Mouse (Mus musculus): ENCODE data around the gene Col16a1. TPM values are rescaled to one million over a fixed set of nuclear protein-coding genes. Genes with fewer than 3 reads are reported as not detected.
A peak's percentile ranks its signal among the peaks of the same experiment; 100 is the strongest.

The Col16a1 gene
- polyA plus RNA-seq (2012; rRNA removed), result 9.0 and 10.3 TPM in 2 replicates

DNA sequence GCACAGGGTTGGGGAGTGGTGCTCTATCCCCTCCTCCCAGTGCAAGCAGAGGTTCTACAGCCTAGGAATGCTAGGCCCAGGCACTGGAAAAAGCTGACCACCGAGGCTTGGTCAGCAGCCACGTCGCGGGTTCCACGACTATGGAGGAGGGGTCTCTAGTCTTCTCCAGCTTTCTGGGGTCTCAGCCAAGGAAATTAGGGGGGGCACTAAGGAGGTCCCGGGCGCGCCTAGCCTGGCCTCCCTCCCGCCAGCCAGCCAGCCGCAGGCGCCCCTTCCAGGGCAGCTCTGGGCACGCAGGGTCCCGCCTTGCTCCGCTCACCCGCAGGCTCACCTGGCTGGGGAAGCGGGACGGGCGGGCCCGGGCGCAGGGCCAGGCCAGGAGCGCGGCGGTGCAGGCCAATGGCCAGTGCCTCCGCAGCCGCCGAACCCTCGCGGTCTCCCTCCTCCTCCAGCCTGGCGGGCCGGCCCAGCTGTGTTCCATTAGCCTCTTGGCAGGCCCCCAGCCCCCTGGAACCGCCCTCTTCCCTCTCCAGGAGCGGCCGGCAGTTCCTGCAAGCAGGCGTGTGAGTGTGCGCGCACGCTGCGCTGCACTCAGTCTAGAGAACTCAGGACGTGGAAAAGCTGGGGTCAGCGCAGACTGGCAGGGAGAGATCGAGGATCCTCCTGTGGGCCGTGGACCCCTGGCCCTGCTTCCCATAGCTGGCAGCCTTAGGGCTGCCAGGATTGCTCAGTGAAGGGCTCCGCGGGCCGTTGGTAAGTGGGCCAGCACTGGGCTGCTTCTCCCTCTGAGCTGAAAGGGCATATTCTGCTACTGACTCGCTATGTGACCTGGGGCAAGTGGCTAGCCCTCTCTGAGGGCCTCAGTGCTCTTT is at the start of gene Col16a1:
Gene Col16a1 (plus strand): TSS at position 510 of the 872 bp plus-strand sequence.
- WGBS, result 9% methylated on average over 45 of the region's 46 CpGs
- DNase-seq (ENCODE audit: low read depth in 1 of 2, low spot score in 2 of 2), result peak in 1 of 2 experiments; percentile 17
- H3K27ac ChIP-seq (ENCODE audit: insufficient read depth, low read length), result peak within 1 kb of the TSS; percentile 49; the same call in 1 of the 2 replicates

GRCm38 (mm10) chr4:129998124-129998523 is 49.5 kb upstream of the Col16a1 start:
- no peaks in the 10 kb centered on the region for H3K4me1 ChIP-seq (ENCODE audit: control insufficient read depth, insufficient read depth, insufficient read length)
- no peaks in the 10 kb centered on the region for H3K27me3 ChIP-seq (ENCODE audit: control insufficient read depth, insufficient read depth, low read length)
- H3K27ac ChIP-seq (ENCODE audit: insufficient read depth, low read length), result no peak overlapping the region
- 67% methylated on average over 11 of the region's 11 CpGs for WGBS
- no peaks in the 10 kb centered on the region for H3K36me3 ChIP-seq (ENCODE audit: control insufficient read depth, insufficient read depth, low read length)
- H3K4me3 ChIP-seq (ENCODE audit: extremely low read depth, insufficient read depth, insufficient read length), result no peak overlapping the region
- no peak for TF ChIP-seq POLR2A (IDR thresholded peaks at IDR 0.05; ENCODE audit: low read depth, low read length)
- no peak for TF ChIP-seq CTCF (IDR thresholded peaks at IDR 0.05; ENCODE audit: extremely low read depth, insufficient read depth, insufficient read length, insufficient replicate concordance)
- DNase-seq (ENCODE audit: low read depth in 1 of 2, low spot score in 2 of 2), result no peak

More for the DNA sequence above, at the start of gene Col16a1:
- TF ChIP-seq CTCF (IDR thresholded peaks at IDR 0.05; ENCODE audit: extremely low read depth, insufficient read depth, insufficient read length, insufficient replicate concordance) (no peak), POLR2A (IDR thresholded peaks at IDR 0.05; ENCODE audit: low read depth, low read length) (no peak)
- H3K36me3 ChIP-seq (ENCODE audit: control insufficient read depth, insufficient read depth, low read length), result no peaks in the 10 kb centered on the region
- H3K4me1 ChIP-seq (ENCODE audit: control insufficient read depth, insufficient read depth, insufficient read length), result peaks cover 3% of the 10 kb centered on the region; the same call in 1 of the 2 replicates
- peaks cover 3% of the 10 kb centered on the region; the same call in 1 of the 2 replicates for H3K27me3 ChIP-seq (ENCODE audit: control insufficient read depth, insufficient read depth, low read length)
- H3K4me3 ChIP-seq (ENCODE audit: extremely low read depth, insufficient read depth, insufficient read length), result peak within 1 kb of the TSS; percentile 27; the same call in 1 of the 2 replicates

DNA sequence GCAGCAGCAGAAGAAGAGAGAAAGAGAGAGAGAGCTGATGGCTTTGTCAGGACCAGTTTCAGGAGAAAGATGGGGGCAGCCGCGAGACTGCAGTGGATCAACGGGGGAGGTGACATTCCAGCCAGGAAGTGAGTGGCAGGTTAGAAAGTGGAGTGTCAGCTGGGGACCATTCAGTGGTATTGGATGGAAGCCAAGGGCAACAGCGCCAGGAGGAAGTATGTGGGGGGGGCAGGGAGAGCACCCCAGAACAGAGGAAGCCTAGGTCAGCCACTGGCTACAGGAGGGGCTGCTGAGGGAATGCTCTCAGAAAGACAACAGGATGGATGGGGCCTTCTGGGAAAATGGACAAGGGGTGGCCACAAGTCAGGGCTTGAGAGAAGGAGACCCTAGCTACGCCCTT is 45.9 kb upstream of the Col16a1 start:
- Histone ChIP-seq H3K27ac (ENCODE audit: insufficient read depth, low read length) (no peak overlapping the region), H3K27me3 (ENCODE audit: control insufficient read depth, insufficient read depth, low read length) (peaks cover 1% of the 10 kb centered on the region; the same call in 1 of the 2 replicates), H3K4me3 (ENCODE audit: extremely low read depth, insufficient read depth, insufficient read length) (no peak overlapping the region), H3K36me3 (ENCODE audit: control insufficient read depth, insufficient read depth, low read length) (no peaks in the 10 kb centered on the region), H3K4me1 (ENCODE audit: control insufficient read depth, insufficient read depth, insufficient read length) (peaks cover 3% of the 10 kb centered on the region; the same call in 1 of the 2 replicates)
- TF ChIP-seq POLR2A (IDR thresholded peaks at IDR 0.05; ENCODE audit: low read depth, low read length) (no peak), CTCF (IDR thresholded peaks at IDR 0.05; ENCODE audit: extremely low read depth, insufficient read depth, insufficient read length, insufficient replicate concordance) (no peak)
- DNase-seq (ENCODE audit: low read depth in 1 of 2, low spot score in 2 of 2), result no peak
- WGBS, result 14% methylated on average over 5 of the region's 5 CpGs

GRCm38 (mm10) chr4:130002157-130002556 is 45.5 kb upstream of the Col16a1 start:
- H3K4me3 ChIP-seq (ENCODE audit: extremely low read depth, insufficient read depth, insufficient read length), result no peak overlapping the region
- no peak for TF ChIP-seq POLR2A (IDR thresholded peaks at IDR 0.05; ENCODE audit: low read depth, low read length)
- no peak for TF ChIP-seq CTCF (IDR thresholded peaks at IDR 0.05; ENCODE audit: extremely low read depth, insufficient read depth, insufficient read length, insufficient replicate concordance)
- peaks cover 4% of the 10 kb centered on the region; the same call in 1 of the 2 replicates for H3K4me1 ChIP-seq (ENCODE audit: control insufficient read depth, insufficient read depth, insufficient read length)
- no peak for DNase-seq (ENCODE audit: low read depth in 1 of 2, low spot score in 2 of 2)
- H3K27me3 ChIP-seq (ENCODE audit: control insufficient read depth, insufficient read depth, low read length), result peaks cover 1% of the 10 kb centered on the region; the same call in 1 of the 2 replicates
- no peaks in the 10 kb centered on the region for H3K36me3 ChIP-seq (ENCODE audit: control insufficient read depth, insufficient read depth, low read length)
- no peak overlapping the region for H3K27ac ChIP-seq (ENCODE audit: insufficient read depth, low read length)
- WGBS, result 68% methylated on average over 10 of the region's 10 CpGs

- peaks cover 1% of the 10 kb centered on the region for H3K27me3 ChIP-seq (ENCODE audit: control insufficient read depth, insufficient read depth, low read length)
- H3K4me1 ChIP-seq (ENCODE audit: control insufficient read depth, insufficient read depth, insufficient read length), result peaks cover 4% of the 10 kb centered on the region; the same call in 1 of the 2 replicates
- DNase-seq (ENCODE audit: low read depth in 1 of 2, low spot score in 2 of 2), result no peak
- no peak overlapping the region for H3K4me3 ChIP-seq (ENCODE audit: extremely low read depth, insufficient read depth, insufficient read length)
- H3K27ac ChIP-seq (ENCODE audit: insufficient read depth, low read length), result no peak overlapping the region
- TF ChIP-seq POLR2A (IDR thresholded peaks at IDR 0.05; ENCODE audit: low read depth, low read length) (no peak), CTCF (IDR thresholded peaks at IDR 0.05; ENCODE audit: extremely low read depth, insufficient read depth, insufficient read length, insufficient replicate concordance) (no peak)
- no peaks in the 10 kb centered on the region for H3K36me3 ChIP-seq (ENCODE audit: control insufficient read depth, insufficient read depth, low read length)
- WGBS, result 70% methylated on average over 9 of the region's 9 CpGs
These were observed 42.0 kb upstream of the Col16a1 start for GRCm38 (mm10) chr4:130005593-130005992.

DNA sequence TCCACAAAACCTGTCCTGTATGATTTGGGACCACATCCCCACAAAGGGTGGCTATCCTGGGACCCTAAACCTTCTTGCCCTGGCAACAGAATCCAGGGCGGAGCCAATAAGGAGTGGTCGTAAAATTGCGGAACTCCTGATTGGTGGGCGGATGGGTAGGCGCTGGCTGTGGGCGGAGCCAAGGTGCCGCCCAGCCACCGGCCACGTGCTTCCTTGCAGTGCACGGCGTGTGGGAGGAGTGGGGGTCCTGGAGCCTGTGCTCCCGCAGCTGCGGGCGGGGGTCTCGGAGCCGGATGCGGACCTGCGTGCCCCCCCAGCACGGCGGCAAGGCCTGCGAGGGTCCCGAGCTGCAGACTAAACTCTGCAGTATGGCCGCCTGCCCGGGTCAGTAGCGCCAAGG is 41.1 kb upstream of the Col16a1 start:
- H3K27ac ChIP-seq (ENCODE audit: insufficient read depth, low read length), result no peak overlapping the region
- DNase-seq (ENCODE audit: low read depth in 1 of 2, low spot score in 2 of 2), result no peak
- TF ChIP-seq CTCF (IDR thresholded peaks at IDR 0.05; ENCODE audit: extremely low read depth, insufficient read depth, insufficient read length, insufficient replicate concordance), result no peak
- 23% methylated on average over 25 of the region's 25 CpGs for WGBS
- peaks cover 4% of the 10 kb centered on the region; the same call in 1 of the 2 replicates for H3K4me1 ChIP-seq (ENCODE audit: control insufficient read depth, insufficient read depth, insufficient read length)
- H3K27me3 ChIP-seq (ENCODE audit: control insufficient read depth, insufficient read depth, low read length), result peaks cover 1% of the 10 kb centered on the region
- H3K36me3 ChIP-seq (ENCODE audit: control insufficient read depth, insufficient read depth, low read length), result no peaks in the 10 kb centered on the region
- H3K4me3 ChIP-seq (ENCODE audit: extremely low read depth, insufficient read depth, insufficient read length), result no peak overlapping the region
